Mouse (Mus musculus): ENCODE data around the gene Lsg1. TPM values are rescaled to one million over a fixed set of nuclear protein-coding genes. Genes with fewer than 3 reads are reported as not detected.

Lsg1 gene
- total RNA-seq, 1 experiment from 2014 or later, result 71.8 TPM

DNA sequence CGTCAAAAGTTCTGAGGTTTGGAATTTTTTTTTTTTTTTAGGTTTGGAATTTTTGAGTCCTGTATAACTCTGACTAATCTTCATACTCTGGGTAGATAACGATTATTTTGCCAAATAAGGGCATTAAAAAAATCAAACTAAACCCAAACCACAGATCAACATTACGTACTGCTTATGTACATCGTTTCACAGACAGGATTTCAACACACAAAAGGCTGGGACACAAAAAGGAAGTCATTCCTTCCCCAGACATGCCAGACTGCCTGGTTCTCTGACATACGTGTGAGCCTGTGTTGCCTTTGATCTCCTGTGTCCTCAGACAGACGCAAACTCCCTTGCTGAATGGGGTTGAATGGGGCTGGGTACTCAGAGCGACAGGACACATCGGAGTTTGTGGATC is 59.0 kb downstream of the Lsg1 start:
- no peak for ATAC-seq (ENCODE audit: extremely low read depth, insufficient number of reproducible peaks, low FRiP score, poor library complexity, severe bottlenecking)

DNA sequence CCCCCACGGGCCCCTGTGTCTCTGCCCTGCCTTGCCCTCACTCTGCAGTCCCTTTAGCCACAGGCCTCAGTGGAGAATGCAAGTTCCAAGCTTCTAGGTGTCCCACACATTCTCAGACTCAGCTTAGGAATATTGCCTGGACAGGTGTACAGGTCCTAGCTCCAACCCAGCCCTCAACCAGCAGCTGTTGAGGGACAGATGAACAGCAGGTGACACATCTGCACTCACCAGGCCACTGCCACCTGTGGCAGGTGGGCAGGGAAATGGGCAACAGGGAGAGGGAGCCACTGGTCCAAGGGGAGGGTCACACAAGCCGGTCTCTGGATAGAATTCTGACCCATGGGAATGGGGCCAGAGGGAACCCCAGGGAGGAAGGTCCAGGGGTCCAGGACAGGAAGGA is 59.5 kb downstream of the Lsg1 start:
- ATAC-seq (ENCODE audit: extremely low read depth, insufficient number of reproducible peaks, low FRiP score, poor library complexity, severe bottlenecking), result no peak

DNA sequence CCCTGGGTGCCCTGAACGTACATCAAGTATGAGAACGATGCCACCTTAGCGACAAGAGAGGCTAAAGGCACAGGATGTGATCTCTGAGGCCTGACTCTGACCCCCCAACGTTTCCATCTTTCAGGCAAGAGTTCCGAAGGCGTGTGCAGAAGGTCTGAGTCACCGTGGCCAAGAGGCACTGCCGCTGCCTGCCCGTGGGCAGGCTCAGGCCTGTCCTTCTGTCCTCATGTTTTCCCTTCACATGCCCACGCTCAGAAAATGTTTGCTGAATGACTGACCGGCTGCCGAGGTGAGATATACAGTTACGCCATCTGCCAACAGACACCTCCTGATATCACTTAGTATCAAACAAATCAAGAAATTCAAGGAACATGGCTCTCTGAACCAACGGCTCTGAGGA is 61.6 kb downstream of the Lsg1 start:
- no peak for ATAC-seq (ENCODE audit: extremely low read depth, insufficient number of reproducible peaks, low FRiP score, poor library complexity, severe bottlenecking)

DNA sequence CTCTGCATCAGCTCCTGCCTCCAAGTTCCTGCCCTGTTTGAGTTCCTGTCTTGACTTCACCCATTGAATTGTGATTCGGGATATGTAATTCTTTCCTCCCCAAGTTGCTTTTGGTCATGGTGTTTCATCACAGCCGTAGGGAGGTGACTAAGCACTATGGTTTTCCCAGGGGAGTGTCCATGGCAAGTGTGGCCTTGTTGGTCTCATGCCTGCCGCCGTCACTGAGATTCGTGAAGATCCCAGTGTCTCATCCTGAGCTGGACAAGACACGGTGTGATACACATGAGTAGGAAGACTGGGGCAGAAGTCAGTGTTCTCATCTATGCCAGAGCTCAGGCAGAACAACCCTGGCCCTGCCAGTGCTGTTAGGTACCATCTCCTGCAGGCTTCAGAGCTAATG is 62.9 kb downstream of the Lsg1 start:
- ATAC-seq (ENCODE audit: extremely low read depth, insufficient number of reproducible peaks, low FRiP score, poor library complexity, severe bottlenecking), result no peak

DNA sequence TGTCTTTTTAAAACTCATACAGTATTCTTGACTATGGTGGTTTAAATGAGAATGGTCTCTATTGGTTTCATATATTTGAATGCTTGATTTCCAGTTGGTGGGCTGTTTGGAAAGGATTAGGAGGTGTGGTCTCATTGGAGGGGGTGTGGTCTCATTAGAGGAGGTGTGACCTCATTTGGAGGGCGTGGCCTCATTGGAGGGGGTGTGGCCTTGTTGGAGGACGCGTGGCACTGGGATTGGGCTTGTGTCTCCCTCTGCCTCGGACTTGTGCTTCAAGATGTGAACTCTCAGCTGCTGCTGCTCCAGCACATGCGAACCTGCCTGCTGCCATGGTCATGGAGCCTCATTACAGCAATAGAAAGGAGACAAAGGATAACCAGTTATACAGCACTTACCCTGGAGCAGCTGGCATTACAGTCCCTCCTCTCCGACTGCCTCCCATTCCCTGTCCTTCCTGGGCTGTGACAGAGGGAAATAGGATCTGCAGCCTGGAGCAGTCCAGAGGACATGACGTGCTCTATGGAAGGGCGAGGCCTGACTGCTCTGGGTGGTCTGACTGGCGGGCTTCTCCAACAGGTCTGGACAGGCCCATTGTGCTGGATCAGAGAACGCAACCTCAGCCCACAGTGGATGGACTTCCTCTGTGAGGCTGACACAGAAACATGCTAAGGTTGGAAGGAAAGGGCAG is 65.0 kb downstream of the Lsg1 start:
- ATAC-seq (ENCODE audit: extremely low read depth, insufficient number of reproducible peaks, low FRiP score, poor library complexity, severe bottlenecking), result no peak

DNA sequence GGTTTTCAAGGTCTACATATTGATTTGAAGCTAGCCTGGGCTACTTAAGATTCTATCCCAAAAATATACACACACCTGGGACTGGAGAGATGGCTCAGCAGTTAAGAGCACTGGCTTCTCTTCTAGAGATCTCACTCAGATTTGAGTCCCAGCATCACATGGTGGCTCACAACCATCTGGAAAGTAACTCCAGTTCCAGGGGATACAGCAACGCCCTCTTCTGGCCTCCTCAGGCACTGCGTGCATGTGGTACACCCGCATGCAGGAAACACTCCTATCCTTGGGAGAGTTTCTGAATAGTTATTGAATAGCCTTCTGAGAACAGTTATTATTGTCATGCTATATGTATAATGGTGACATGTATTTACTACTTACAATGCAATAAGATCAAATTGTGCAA is 66.2 kb downstream of the Lsg1 start:
- ATAC-seq (ENCODE audit: extremely low read depth, insufficient number of reproducible peaks, low FRiP score, poor library complexity, severe bottlenecking), result no peak

DNA sequence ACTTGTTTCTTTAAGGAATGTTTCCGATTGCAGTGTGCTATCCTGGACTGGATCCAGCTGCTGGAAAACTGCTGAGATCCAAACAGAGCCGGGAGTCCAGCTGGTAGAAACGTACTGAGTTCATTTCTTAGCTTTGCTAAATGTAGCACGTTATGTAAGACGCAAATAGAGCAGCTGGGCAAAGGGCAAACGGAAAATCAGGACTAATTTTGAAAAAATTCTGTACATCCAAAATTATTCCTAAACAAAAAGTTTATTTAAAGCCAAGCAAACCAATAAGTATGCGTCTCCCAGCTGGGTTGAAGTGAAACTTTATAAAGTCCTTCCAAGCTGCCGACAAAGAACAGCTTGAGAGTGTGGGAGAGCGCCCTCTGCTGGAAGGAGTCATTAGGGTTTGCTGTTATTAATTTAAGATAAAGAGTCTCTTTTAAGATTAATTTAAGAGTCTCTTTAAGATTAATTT is 67.0 kb downstream of the Lsg1 start:
- ATAC-seq (ENCODE audit: extremely low read depth, insufficient number of reproducible peaks, low FRiP score, poor library complexity, severe bottlenecking), result peak; percentile 54; the same call in 1 of the 2 replicates

DNA sequence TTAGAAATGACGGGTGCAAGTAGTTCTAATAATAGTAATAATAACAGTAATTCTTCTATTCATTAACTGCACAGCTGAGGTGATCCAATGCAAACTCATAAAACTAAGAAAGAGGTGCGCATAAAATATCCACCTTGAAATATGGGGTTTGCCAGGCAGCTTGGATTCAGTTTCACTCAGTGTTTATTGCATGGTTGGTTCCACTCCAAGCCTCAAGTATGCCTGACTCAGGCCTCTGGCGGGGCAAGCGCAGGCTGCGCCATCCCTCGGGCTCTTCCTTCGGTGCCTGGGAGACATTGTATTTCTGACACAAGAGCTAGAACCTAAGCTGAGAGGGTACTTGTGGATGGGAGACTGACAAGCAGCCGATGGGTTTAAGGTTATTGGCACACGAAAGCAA is 68.8 kb downstream of the Lsg1 start:
- ATAC-seq (ENCODE audit: extremely low read depth, insufficient number of reproducible peaks, low FRiP score, poor library complexity, severe bottlenecking), result no peak

DNA sequence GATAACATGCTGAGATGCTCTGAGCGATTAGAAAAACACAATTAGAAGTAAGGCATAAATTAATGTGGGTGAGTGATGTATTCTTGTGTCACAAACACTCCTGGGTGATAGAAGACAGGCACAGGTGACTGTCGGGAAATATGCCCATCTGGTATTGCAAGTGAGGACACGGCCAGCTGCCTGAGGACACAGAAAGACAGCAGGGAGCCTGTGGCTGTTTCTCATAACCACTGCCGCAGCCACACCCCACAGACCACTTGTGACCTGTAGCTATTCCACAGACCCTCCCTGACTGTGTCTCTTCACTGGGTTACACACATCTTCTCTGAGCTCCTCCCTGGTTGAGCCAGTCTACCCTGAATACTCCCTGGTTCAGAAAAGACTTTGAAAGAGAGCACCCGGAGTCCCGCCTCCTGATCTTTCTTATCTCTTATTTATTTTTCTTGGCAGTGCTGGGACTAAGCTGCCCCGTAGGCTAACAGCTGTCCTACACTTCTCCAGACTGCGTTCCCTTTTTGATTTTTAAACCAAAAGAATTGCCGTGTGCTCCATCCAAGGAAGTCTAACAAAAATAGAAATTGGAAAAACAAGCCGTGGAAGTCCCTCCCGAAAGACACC is 69.6 kb downstream of the Lsg1 start:
- ATAC-seq (ENCODE audit: extremely low read depth, insufficient number of reproducible peaks, low FRiP score, poor library complexity, severe bottlenecking), result no peak

DNA sequence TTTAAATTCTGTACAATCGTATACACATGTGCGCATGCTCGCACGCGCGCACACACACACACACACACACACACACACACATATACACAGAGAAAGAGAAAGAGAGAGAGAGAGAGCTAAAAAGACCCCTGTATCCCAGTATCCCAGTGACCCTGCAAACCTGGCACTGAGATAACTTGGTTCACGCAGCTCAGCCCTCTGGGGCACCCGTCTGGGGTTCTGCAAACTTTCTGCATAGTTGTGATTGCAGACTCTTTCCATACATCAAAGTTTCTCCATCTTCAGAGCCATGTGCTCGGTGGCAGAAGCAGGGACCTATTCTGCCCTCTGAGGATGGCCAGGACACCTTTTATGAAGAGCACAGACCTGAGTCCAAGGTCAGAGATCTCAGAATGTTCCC is 70.4 kb downstream of the Lsg1 start:
- ATAC-seq (ENCODE audit: extremely low read depth, insufficient number of reproducible peaks, low FRiP score, poor library complexity, severe bottlenecking), result no peak

DNA sequence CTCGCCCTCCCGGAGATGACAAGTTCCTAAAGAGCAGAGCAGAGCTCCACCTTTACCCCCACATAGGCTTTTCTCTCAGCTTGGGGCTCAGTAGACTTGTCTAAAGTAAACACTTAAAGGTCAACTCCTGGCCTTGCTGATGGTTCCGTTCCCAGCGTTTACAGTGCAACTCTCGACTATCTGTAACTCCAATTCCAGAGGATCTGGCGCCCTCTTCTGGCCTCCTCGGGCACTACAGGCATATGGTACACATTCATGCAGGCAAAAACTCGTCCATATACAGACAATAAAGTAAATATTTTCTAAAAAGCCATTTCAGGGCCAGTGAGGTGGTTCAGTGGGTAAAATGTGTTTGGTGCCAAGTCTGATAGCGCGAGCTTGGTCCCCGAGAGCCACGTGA is 72.0 kb downstream of the Lsg1 start:
- ATAC-seq (ENCODE audit: extremely low read depth, insufficient number of reproducible peaks, low FRiP score, poor library complexity, severe bottlenecking), result no peak

DNA sequence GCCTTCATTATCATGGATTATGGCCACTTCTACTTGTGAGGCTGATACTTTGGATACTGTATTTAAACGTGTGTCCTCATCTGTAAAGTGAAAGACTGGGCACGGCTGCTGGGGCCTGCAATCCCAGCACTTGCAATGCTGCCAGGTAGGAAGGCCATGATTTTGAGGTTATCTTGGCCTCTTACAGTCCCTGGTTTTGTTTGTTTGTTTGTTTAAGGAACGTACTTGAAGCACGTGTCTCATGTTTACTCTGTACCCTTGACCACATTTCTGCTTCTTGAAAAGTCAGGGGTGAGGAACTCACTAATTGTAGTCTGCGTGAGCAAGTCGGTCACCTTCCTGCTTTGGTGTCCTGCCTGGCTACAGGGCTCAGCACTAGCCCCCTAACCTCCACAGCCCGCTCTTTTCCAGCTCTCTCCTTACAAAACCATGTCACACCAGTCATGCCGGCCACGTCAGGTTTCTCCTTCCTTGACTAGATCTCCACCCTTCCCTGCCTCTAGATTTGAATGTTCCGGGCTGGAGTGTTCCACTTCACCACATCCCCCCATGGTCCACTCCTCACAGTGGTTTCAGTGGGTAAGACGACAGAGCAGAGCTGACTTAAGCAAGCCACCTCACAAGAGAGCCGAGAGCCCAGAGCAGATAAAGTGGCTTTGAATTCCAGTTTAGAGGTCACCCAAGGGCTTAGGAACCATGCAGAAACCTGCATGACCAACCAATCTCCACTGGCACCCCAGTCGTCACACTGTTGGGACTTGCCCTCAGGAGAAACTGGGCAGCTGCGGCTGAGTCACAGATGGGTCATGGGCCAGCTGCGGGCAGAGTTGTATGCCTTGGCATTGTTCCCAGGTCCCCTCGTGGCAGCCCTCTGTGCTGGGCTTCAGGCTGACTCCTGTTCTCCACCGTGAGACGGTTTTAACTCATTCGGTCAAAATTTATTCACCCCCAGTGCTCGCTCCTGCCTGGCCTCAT is 74.1 kb downstream of the Lsg1 start:
- no peak for ATAC-seq (ENCODE audit: extremely low read depth, insufficient number of reproducible peaks, low FRiP score, poor library complexity, severe bottlenecking)

DNA sequence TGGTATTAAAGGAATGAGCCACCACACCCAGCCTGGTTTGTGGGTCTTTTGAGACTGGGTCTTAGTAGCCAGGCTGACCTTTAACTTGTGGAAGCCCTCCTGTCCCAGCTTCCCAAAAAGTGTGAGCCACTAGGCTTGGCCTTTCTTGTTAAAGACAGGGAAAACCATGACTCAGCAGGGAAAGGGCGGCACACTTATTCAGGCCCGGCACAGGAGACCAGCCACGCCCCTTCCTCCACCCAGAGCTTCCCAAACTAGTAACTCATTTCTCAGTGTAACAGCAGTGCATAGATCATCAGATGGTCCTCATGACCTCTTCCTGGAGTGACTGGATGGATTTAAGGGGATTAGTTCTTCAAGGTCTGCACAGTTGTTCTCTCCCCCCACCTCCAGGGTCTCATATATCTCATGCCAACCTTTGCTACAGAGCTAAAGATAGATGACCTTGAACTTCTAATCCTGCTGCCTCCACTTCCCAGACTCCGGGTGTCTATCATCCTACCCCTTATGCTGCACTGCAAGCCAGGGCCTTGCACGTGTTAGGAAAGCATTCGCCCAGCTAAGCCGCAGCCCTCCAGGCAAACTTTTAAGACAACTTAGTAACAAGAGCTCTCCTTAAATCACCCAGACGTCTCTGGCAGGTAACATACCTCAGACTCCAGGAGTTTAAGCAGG is 74.9 kb downstream of the Lsg1 start:
- no peak for ATAC-seq (ENCODE audit: extremely low read depth, insufficient number of reproducible peaks, low FRiP score, poor library complexity, severe bottlenecking)

DNA sequence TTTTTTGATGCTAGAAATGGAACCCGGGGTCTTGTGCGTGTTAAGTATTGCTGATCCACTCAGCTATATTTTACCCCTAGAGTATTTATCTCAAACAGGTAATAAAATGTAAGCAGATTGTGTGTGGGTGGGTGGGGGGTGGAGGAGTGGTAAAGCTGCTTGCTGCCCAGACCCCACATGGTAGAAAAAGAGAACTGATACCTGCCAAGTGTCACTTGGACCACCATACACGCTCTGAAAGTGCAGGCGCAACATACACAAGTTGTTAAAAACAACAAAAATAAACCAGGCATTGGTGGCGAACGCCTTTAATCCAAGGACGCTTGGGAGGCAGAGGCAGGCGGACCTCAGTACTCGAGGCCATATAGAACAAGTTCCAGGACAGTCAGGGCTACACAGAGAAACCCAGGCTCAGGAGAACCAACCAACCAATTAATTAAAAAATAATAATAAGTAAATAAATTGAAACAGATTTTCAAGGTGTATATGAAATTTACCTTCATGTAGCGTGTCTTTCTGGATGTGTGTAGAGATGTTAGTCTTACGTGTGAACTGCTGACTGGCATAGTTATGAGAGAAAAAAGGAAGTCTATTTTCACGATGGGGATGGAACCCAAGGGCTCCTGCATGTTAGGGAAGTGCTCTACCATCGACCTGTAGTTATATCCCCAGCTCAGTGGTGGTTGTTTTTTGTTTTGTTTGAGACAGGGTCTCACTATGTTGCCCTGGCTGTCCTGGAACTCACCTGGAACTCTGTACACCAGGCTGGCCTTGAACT is 75.6 kb downstream of the Lsg1 start:
- ATAC-seq (ENCODE audit: extremely low read depth, insufficient number of reproducible peaks, low FRiP score, poor library complexity, severe bottlenecking), result no peak

DNA sequence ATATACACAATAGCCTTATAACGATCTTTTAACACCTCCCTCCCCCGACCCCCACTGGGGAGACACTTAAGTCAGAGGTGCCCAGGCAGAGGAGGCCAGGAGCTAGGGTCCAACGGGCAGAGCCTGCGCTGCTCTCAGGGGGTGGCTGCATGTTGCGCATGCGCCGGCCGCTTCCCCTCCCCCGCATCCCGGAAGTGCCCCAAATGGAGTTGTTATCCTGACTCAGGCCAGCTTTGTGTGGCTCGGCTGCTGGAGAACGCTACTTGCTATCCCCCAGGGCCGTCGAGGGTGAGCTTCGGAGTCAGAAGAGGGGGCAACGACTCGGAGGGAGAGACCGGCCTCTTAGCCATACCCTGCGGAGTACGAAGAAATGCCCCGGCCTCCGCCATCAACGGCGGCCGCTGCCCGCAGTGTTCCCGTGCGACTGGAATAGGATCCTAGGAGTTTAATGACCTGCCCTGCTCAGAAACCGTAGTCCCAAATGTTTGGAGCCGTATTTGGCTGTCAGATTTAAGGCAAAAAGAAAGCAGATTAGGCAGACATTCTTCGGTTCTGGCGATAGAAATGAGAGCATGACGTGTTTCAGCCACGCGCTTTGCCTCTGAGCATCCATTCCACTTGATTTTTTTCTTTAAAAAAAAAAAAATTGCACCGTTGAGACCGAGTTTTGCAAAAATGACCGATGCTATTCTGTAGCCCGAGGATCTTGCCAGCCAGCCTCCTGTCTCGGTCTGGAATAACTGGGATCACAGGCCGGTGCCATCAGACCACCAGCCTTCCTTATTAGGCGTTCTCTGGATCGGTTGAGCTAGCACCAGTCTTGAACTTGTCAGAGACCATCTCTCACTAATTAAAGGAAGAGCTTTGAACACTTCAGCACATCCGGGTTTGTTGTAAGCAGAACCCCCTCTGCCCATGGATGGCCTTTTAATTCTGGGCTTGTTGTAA is 76.6 kb downstream of the Lsg1 start:
- peak; percentile 75 for ATAC-seq (ENCODE audit: extremely low read depth, insufficient number of reproducible peaks, low FRiP score, poor library complexity, severe bottlenecking)
